Mouse (Mus musculus): ENCODE data around the gene Ncln. TPM values are rescaled to one million over a fixed set of nuclear protein-coding genes. Genes with fewer than 3 reads are reported as not detected.
A peak's percentile ranks its signal among the peaks of the same experiment; 100 is the strongest.

Gene Ncln
- polyA plus RNA-seq, 1 experiment from 2014 or later = 56.1 TPM

- TF ChIP-seq CTCF (IDR thresholded peaks at IDR 0.05; ENCODE audit: low read depth) = no peak
- ATAC-seq (replicated peaks; ENCODE audit: low FRiP score, low read depth) (no peak), DNase-seq (ENCODE audit: low spot score) (no peak)
- Histone ChIP-seq H3K4me1 (replicated peaks; ENCODE audit: insufficient read depth, low read length) (no peaks in the 10 kb centered on the region), H3K27ac (no peak overlapping the region), H3K9ac (ENCODE audit: low read depth, low read length) (peak overlapping the region; percentile 24; the same call in 1 of the 2 replicates), H3K36me3 (ENCODE audit: insufficient read depth, low read length) (no peaks in the 10 kb centered on the region), H3K4me3 (replicated peaks; ENCODE audit: low read depth, low read length) (peak overlapping the region; percentile 31), H3K9me3 (replicated peaks; ENCODE audit: low read length) (no peaks in the 10 kb centered on the region), H3K4me2 (ENCODE audit: low read length) (peak overlapping the region; percentile 70), H3K27me3 (ENCODE audit: insufficient read depth, low read length) (peaks cover 18% of the 10 kb centered on the region; the same call in 1 of the 2 replicates)
- 3% methylated on average over 23 of the region's 35 CpGs for WGBS
Observed at GRCm38 (mm10) chr10:81481605-81482532, 14.3 kb downstream of the Ncln start.

GRCm38 (mm10) chr10:81474461-81474860 is 21.7 kb downstream of the Ncln start:
- peaks cover 35% of the 10 kb centered on the region for H3K27me3 ChIP-seq (ENCODE audit: insufficient read depth, low read length)
- H3K4me1 ChIP-seq (replicated peaks; ENCODE audit: insufficient read depth, low read length) = no peaks in the 10 kb centered on the region
- no peaks in the 10 kb centered on the region for H3K9me3 ChIP-seq (replicated peaks; ENCODE audit: low read length)
- no peak for TF ChIP-seq CTCF (IDR thresholded peaks at IDR 0.05; ENCODE audit: low read depth)
- H3K4me2 ChIP-seq (ENCODE audit: low read length) = no peak overlapping the region
- DNase-seq (ENCODE audit: low spot score) (no peak), ATAC-seq (replicated peaks; ENCODE audit: low FRiP score, low read depth) (no peak)
- H3K4me3 ChIP-seq (replicated peaks; ENCODE audit: low read depth, low read length) = no peak overlapping the region
- 79% methylated on average over 10 of the region's 10 CpGs for WGBS
- no peak overlapping the region for H3K27ac ChIP-seq
- no peak overlapping the region for H3K9ac ChIP-seq (ENCODE audit: low read depth, low read length)
- no peaks in the 10 kb centered on the region for H3K36me3 ChIP-seq (ENCODE audit: insufficient read depth, low read length)

GRCm38 (mm10) chr10:81473003-81473451 is 23.2 kb downstream of the Ncln start:
- WGBS = under 1% methylated on average over 20 of the region's 22 CpGs
- TF ChIP-seq CTCF (IDR thresholded peaks at IDR 0.05; ENCODE audit: low read depth) = no peak
- H3K4me1 ChIP-seq (replicated peaks; ENCODE audit: insufficient read depth, low read length) = no peaks in the 10 kb centered on the region
- DNase-seq (ENCODE audit: low spot score) (no peak), ATAC-seq (replicated peaks; ENCODE audit: low FRiP score, low read depth) (no peak; the same call in 1 of the 2 replicates)
- H3K36me3 ChIP-seq (ENCODE audit: insufficient read depth, low read length) = no peaks in the 10 kb centered on the region
- H3K4me3 ChIP-seq (replicated peaks; ENCODE audit: low read depth, low read length) = no peak overlapping the region
- no peak overlapping the region for H3K4me2 ChIP-seq (ENCODE audit: low read length)
- H3K9me3 ChIP-seq (replicated peaks; ENCODE audit: low read length) = no peaks in the 10 kb centered on the region
- no peak overlapping the region for H3K9ac ChIP-seq (ENCODE audit: low read depth, low read length)
- no peak overlapping the region for H3K27ac ChIP-seq
- H3K27me3 ChIP-seq (ENCODE audit: insufficient read depth, low read length) = peaks cover 35% of the 10 kb centered on the region

- Histone ChIP-seq H3K27me3 (ENCODE audit: insufficient read depth, low read length) (peaks cover 35% of the 10 kb centered on the region), H3K27ac (no peak overlapping the region), H3K4me2 (ENCODE audit: low read length) (no peak overlapping the region), H3K4me3 (replicated peaks; ENCODE audit: low read depth, low read length) (no peak overlapping the region), H3K9me3 (replicated peaks; ENCODE audit: low read length) (no peaks in the 10 kb centered on the region), H3K4me1 (replicated peaks; ENCODE audit: insufficient read depth, low read length) (no peaks in the 10 kb centered on the region), H3K36me3 (ENCODE audit: insufficient read depth, low read length) (no peaks in the 10 kb centered on the region), H3K9ac (ENCODE audit: low read depth, low read length) (no peak overlapping the region)
- DNase-seq (ENCODE audit: low spot score) (no peak), ATAC-seq (replicated peaks; ENCODE audit: low FRiP score, low read depth) (no peak)
- 6% methylated on average over 16 of the region's 18 CpGs for WGBS
- TF ChIP-seq CTCF (IDR thresholded peaks at IDR 0.05; ENCODE audit: low read depth) = no peak
Observed at GRCm38 (mm10) chr10:81472403-81473002, 23.7 kb downstream of the Ncln start.

- WGBS = 49% methylated on average over 18 of the region's 18 CpGs
- H3K9me3 ChIP-seq (replicated peaks; ENCODE audit: low read length) = no peaks in the 10 kb centered on the region
- H3K4me3 ChIP-seq (replicated peaks; ENCODE audit: low read depth, low read length) = no peak overlapping the region
- ATAC-seq (replicated peaks; ENCODE audit: low FRiP score, low read depth) (no peak), DNase-seq (ENCODE audit: low spot score) (no peak)
- H3K27me3 ChIP-seq (ENCODE audit: insufficient read depth, low read length) = peaks cover 37% of the 10 kb centered on the region
- no peak overlapping the region for H3K4me2 ChIP-seq (ENCODE audit: low read length)
- H3K27ac ChIP-seq = no peak overlapping the region
- H3K9ac ChIP-seq (ENCODE audit: low read depth, low read length) = no peak overlapping the region
- no peaks in the 10 kb centered on the region for H3K36me3 ChIP-seq (ENCODE audit: insufficient read depth, low read length)
- TF ChIP-seq CTCF (IDR thresholded peaks at IDR 0.05; ENCODE audit: low read depth) = no peak
- H3K4me1 ChIP-seq (replicated peaks; ENCODE audit: insufficient read depth, low read length) = no peaks in the 10 kb centered on the region
Observed at GRCm38 (mm10) chr10:81470454-81470853, 25.7 kb downstream of the Ncln start.

- TF ChIP-seq CTCF (IDR thresholded peaks at IDR 0.05; ENCODE audit: low read depth) = no peak
- no peak overlapping the region for H3K9ac ChIP-seq (ENCODE audit: low read depth, low read length)
- H3K4me3 ChIP-seq (replicated peaks; ENCODE audit: low read depth, low read length) = no peak overlapping the region
- no peak overlapping the region for H3K27ac ChIP-seq
- H3K36me3 ChIP-seq (ENCODE audit: insufficient read depth, low read length) = no peaks in the 10 kb centered on the region
- H3K9me3 ChIP-seq (replicated peaks; ENCODE audit: low read length) = no peaks in the 10 kb centered on the region
- WGBS = 81% methylated on average over 5 of the region's 5 CpGs
- peaks cover 3% of the 10 kb centered on the region; the same call in 1 of the 2 replicates for H3K4me1 ChIP-seq (replicated peaks; ENCODE audit: insufficient read depth, low read length)
- peaks cover 37% of the 10 kb centered on the region; the same call in 1 of the 2 replicates for H3K27me3 ChIP-seq (ENCODE audit: insufficient read depth, low read length)
- no peak overlapping the region for H3K4me2 ChIP-seq (ENCODE audit: low read length)
- no peak for ATAC-seq (replicated peaks; ENCODE audit: low FRiP score, low read depth)
- DNase-seq (ENCODE audit: low spot score) = no peak
Observed at GRCm38 (mm10) chr10:81469253-81469652, 26.9 kb downstream of the Ncln start.
